Mouse (Mus musculus): ENCODE measurements around the gene Ttll8. TPM values are rescaled to one million over a fixed set of nuclear protein-coding genes. Genes with fewer than 3 reads are reported as not detected.

Gene Ttll8
- polyA plus RNA-seq, 1 experiment = 1.6 TPM

DNA sequence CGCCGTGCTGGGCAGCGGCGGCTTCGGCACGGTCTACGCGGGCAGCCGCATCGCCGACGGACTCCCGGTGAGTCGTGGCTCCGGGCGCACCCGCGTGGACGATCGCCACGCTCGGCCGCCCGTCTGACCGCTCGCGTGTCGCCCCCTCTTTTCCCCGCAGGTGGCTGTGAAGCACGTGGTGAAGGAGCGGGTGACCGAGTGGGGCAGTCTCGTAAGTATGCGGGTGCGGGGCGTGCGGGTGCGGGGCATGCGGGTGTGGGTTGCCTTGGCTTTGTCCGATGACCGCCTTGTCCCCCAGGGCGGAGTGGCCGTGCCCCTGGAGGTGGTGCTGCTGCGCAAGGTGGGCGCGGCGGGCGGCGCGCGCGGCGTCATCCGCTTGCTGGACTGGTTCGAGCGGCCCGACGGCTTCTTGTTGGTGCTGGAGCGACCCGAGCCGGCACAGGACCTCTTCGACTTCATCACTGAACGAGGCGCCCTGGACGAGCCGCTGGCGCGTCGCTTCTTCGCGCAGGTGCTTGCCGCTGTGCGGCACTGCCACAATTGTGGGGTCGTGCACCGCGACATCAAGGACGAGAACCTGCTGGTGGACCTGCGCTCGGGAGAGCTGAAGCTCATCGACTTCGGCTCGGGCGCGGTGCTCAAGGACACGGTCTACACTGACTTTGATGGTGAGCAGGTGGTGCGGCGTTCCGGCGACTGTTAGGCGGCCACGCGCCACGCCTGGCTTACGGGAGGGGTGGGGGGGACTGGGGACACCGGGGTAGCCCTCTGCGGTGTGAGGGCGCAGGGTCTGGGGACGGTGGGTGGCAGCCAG, 91.1 kb downstream of the Ttll8 start:
- TF ChIP-seq CTCF (IDR thresholded peaks at IDR 0.05; ENCODE audit: borderline replicate concordance, insufficient read depth, low read depth, low read length) = no peak
- no peak for TF ChIP-seq POLR2A (IDR thresholded peaks at IDR 0.05; ENCODE audit: borderline replicate concordance, insufficient read depth, low read length)

GRCm38 (mm10) chr15:88861772-88862622, 92.2 kb downstream of the Ttll8 start, which contains the start of gene Pim3:
Gene Pim3 (plus strand): TSS chr15:88862186.
- under 1% methylated on average over 107 of the region's 107 CpGs for WGBS
- DNase-seq = peak; percentile 98
- TF ChIP-seq CTCF (IDR thresholded peaks at IDR 0.05; ENCODE audit: borderline replicate concordance, insufficient read depth, low read depth, low read length) (no peak), POLR2A (IDR thresholded peaks at IDR 0.05; ENCODE audit: borderline replicate concordance, insufficient read depth, low read length) (peak; percentile 90)
- peak within 1 kb of the TSS; percentile 78 for H3K4me3 ChIP-seq (replicated peaks; ENCODE audit: insufficient read depth, low read depth, low read length)
- peaks cover 40% of the 10 kb centered on the region for H3K4me1 ChIP-seq (ENCODE audit: control insufficient read depth, insufficient read depth, low read length)
- H3K27me3 ChIP-seq (ENCODE audit: control insufficient read depth, insufficient read depth, low read length) = no peaks in the 10 kb centered on the region
- H3K27ac ChIP-seq (ENCODE audit: insufficient read depth, low read length) = peak within 1 kb of the TSS; percentile 99

More for the DNA sequence above, 91.1 kb downstream of the Ttll8 start:
- H3K27me3 ChIP-seq (ENCODE audit: control insufficient read depth, insufficient read depth, low read length) = no peaks in the 10 kb centered on the region
- peak in 1 of 2 experiments; percentile 71 for DNase-seq
- WGBS = under 1% methylated on average over 98 of the region's 98 CpGs
- peak overlapping the region; percentile 99 for H3K27ac ChIP-seq (ENCODE audit: insufficient read depth, low read length)
- peaks cover 33% of the 10 kb centered on the region for H3K4me1 ChIP-seq (ENCODE audit: control insufficient read depth, insufficient read depth, low read length)
- H3K4me3 ChIP-seq (replicated peaks; ENCODE audit: insufficient read depth, low read depth, low read length) = peak overlapping the region; percentile 78

DNA sequence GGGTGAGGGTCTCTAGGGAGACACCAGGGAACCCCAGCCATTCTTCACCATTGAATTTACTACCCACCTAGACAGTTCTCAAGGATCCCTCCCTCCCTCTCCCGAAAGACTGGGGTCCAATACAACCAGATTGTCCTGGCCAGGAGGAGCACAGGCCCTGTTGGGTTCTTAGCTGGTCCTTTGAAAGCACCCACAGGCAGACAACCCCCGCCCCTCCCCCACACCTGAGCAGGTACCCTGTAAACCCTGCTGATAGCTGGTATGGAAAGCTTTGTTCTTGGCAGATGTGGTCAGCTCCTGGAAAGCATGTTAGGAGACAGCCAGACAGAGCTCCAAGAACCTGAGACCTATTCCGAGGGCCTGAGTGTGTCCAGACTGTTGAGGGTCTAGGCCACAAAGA, 93.4 kb downstream of the Ttll8 start:
- peak in 1 of 2 experiments; percentile 33 for DNase-seq
- H3K27ac ChIP-seq (ENCODE audit: insufficient read depth, low read length) = no peak overlapping the region
- no peak overlapping the region for H3K4me3 ChIP-seq (replicated peaks; ENCODE audit: insufficient read depth, low read depth, low read length)
- H3K4me1 ChIP-seq (ENCODE audit: control insufficient read depth, insufficient read depth, low read length) = peaks cover 38% of the 10 kb centered on the region
- 95% methylated on average over 3 of the region's 3 CpGs for WGBS
- TF ChIP-seq CTCF (IDR thresholded peaks at IDR 0.05; ENCODE audit: borderline replicate concordance, insufficient read depth, low read depth, low read length) (no peak), POLR2A (IDR thresholded peaks at IDR 0.05; ENCODE audit: borderline replicate concordance, insufficient read depth, low read length) (no peak)
- no peaks in the 10 kb centered on the region for H3K27me3 ChIP-seq (ENCODE audit: control insufficient read depth, insufficient read depth, low read length)

GRCm38 (mm10) chr15:88859206-88859970, 94.8 kb downstream of the Ttll8 start:
- Histone ChIP-seq H3K4me3 (replicated peaks; ENCODE audit: insufficient read depth, low read depth, low read length) (no peak overlapping the region), H3K27ac (ENCODE audit: insufficient read depth, low read length) (no peak overlapping the region), H3K27me3 (ENCODE audit: control insufficient read depth, insufficient read depth, low read length) (no peaks in the 10 kb centered on the region), H3K4me1 (ENCODE audit: control insufficient read depth, insufficient read depth, low read length) (peaks cover 41% of the 10 kb centered on the region)
- no peak for TF ChIP-seq CTCF (IDR thresholded peaks at IDR 0.05; ENCODE audit: borderline replicate concordance, insufficient read depth, low read depth, low read length)
- TF ChIP-seq POLR2A (IDR thresholded peaks at IDR 0.05; ENCODE audit: borderline replicate concordance, insufficient read depth, low read length) = no peak
- peak in 1 of 2 experiments; percentile 22 for DNase-seq
- WGBS = 65% methylated on average over 8 of the region's 8 CpGs

GRCm38 (mm10) chr15:88858707-88859106, 95.5 kb downstream of the Ttll8 start:
- no peak for DNase-seq
- Histone ChIP-seq H3K4me1 (ENCODE audit: control insufficient read depth, insufficient read depth, low read length) (peaks cover 46% of the 10 kb centered on the region), H3K27me3 (ENCODE audit: control insufficient read depth, insufficient read depth, low read length) (no peaks in the 10 kb centered on the region), H3K4me3 (replicated peaks; ENCODE audit: insufficient read depth, low read depth, low read length) (no peak overlapping the region), H3K27ac (ENCODE audit: insufficient read depth, low read length) (peak overlapping the region; percentile 56; the same call in 1 of the 2 replicates)
- TF ChIP-seq POLR2A (IDR thresholded peaks at IDR 0.05; ENCODE audit: borderline replicate concordance, insufficient read depth, low read length) = no peak
- TF ChIP-seq CTCF (IDR thresholded peaks at IDR 0.05; ENCODE audit: borderline replicate concordance, insufficient read depth, low read depth, low read length) = no peak
- 53% methylated on average over 2 of the region's 2 CpGs for WGBS

GRCm38 (mm10) chr15:88858141-88858541, 96.1 kb downstream of the Ttll8 start:
- Histone ChIP-seq H3K4me1 (ENCODE audit: control insufficient read depth, insufficient read depth, low read length) (peaks cover 46% of the 10 kb centered on the region), H3K27me3 (ENCODE audit: control insufficient read depth, insufficient read depth, low read length) (no peaks in the 10 kb centered on the region), H3K4me3 (replicated peaks; ENCODE audit: insufficient read depth, low read depth, low read length) (no peak overlapping the region), H3K27ac (ENCODE audit: insufficient read depth, low read length) (peak overlapping the region; percentile 56)
- WGBS = 4% methylated on average over 3 of the region's 3 CpGs
- TF ChIP-seq POLR2A (IDR thresholded peaks at IDR 0.05; ENCODE audit: borderline replicate concordance, insufficient read depth, low read length) = no peak
- TF ChIP-seq CTCF (IDR thresholded peaks at IDR 0.05; ENCODE audit: borderline replicate concordance, insufficient read depth, low read depth, low read length) = no peak
- peak; percentile 76 to 79 for DNase-seq

DNA sequence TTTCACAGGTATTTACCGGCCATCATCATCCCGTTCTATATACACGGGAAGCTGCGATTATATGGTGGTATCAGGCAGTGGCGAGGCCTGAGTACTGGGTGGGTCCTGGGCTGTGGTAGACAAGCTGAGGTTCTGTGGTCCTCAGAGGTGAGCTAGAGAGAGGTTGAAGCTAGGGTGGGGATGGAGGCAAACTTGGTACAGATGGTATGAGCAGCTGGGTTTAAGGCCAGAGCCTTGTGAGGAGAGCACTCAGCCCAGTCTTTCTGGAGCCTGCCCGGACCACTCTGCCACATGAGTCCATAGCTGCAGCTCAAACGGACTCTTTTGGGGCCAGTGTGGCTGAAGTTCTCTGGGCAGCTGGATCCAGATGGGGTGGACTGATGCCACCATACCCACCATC, 96.9 kb downstream of the Ttll8 start:
- peaks cover 46% of the 10 kb centered on the region for H3K4me1 ChIP-seq (ENCODE audit: control insufficient read depth, insufficient read depth, low read length)
- H3K27ac ChIP-seq (ENCODE audit: insufficient read depth, low read length) = no peak overlapping the region
- no peak overlapping the region for H3K4me3 ChIP-seq (replicated peaks; ENCODE audit: insufficient read depth, low read depth, low read length)
- H3K27me3 ChIP-seq (ENCODE audit: control insufficient read depth, insufficient read depth, low read length) = no peaks in the 10 kb centered on the region
- TF ChIP-seq POLR2A (IDR thresholded peaks at IDR 0.05; ENCODE audit: borderline replicate concordance, insufficient read depth, low read length) (no peak), CTCF (IDR thresholded peaks at IDR 0.05; ENCODE audit: borderline replicate concordance, insufficient read depth, low read depth, low read length) (no peak)
- WGBS = 92% methylated on average over 7 of the region's 7 CpGs
- peak in 1 of 2 experiments; percentile 18 for DNase-seq

Measured in cerebellum, adult 2 months (tissue).